Mouse (Mus musculus) ES-Bruce4 (cell line): ENCODE results near the gene Aloxe3. TPM values are rescaled to one million over a fixed set of nuclear protein-coding genes. Genes with fewer than 3 reads are reported as not detected.

Source experiments
- H3K27ac ChIP-seq: 2 replicates; pipeline ENCODE4 v1.5.1; 2012; ENCODE audit warnings: low read length, inconsistent platforms; ENCODE audit not compliant: insufficient read depth
- H3K27me3 ChIP-seq: 2 replicates; pipeline ENCODE4 v1.6.1; 2012; ENCODE audit warnings: mild to moderate bottlenecking, low read length, inconsistent platforms; ENCODE audit not compliant: control insufficient read depth, poor library complexity, insufficient read depth, severe bottlenecking
- H3K36me3 ChIP-seq: 2 replicates; pipeline ENCODE4 v1.6.1; 2012; ENCODE audit warnings: inconsistent platforms, mild to moderate bottlenecking, low read length, moderate library complexity; ENCODE audit not compliant: control insufficient read depth, poor library complexity, insufficient read depth, severe bottlenecking
- H3K4me1 ChIP-seq: one replicate; pipeline ENCODE4 v1.8.1; 2011; ENCODE audit warnings: low read length; ENCODE audit not compliant: control insufficient read depth, insufficient read depth
- H3K4me3 ChIP-seq: 2 replicates; pipeline ENCODE4 v1.5.1; 2011; ENCODE audit warnings: low read depth, mild to moderate bottlenecking, low read length
- H3K9ac ChIP-seq: 2 replicates; pipeline ENCODE4 v1.6.1; 2012; ENCODE audit warnings: low read depth, mild to moderate bottlenecking, inconsistent platforms; ENCODE audit not compliant: poor library complexity, severe bottlenecking
- H3K9me3 ChIP-seq: replicated peaks from 2 replicates; pipeline ENCODE4 v1.6.1; 2012; ENCODE audit warnings: mild to moderate bottlenecking, low read length, inconsistent platforms; ENCODE audit not compliant: control insufficient read depth, poor library complexity, insufficient read depth, severe bottlenecking
- CTCF ChIP-seq: IDR thresholded peaks from one replicate; pipeline ENCODE4 v1.8.1; 2011; ENCODE audit warnings: low read depth, low read length
- EP300 ChIP-seq: IDR thresholded peaks from 2 replicates; pipeline ENCODE4 v1.6.1; 2011; ENCODE audit warnings: low read depth, low read length; ENCODE audit not compliant: insufficient read depth
- POLR2A ChIP-seq: IDR thresholded peaks from one replicate; pipeline ENCODE4 v1.8.1; 2011; ENCODE audit warnings: low read length; ENCODE audit not compliant: insufficient read depth
- polyA plus RNA-seq: library from polyadenylated mRNA; stranded (reverse); fragments of >200 nt; gene quantifications from 2 replicates; pipeline ENCODE4 v1.2.4, GENCODE M21; 2011; ENCODE audit warnings: low read depth; ENCODE audit not compliant: missing spikeins, insufficient read depth, insufficient read length

Aloxe3 gene
- polyA plus RNA-seq, 1 experiment: 2.0 TPM

DNA sequence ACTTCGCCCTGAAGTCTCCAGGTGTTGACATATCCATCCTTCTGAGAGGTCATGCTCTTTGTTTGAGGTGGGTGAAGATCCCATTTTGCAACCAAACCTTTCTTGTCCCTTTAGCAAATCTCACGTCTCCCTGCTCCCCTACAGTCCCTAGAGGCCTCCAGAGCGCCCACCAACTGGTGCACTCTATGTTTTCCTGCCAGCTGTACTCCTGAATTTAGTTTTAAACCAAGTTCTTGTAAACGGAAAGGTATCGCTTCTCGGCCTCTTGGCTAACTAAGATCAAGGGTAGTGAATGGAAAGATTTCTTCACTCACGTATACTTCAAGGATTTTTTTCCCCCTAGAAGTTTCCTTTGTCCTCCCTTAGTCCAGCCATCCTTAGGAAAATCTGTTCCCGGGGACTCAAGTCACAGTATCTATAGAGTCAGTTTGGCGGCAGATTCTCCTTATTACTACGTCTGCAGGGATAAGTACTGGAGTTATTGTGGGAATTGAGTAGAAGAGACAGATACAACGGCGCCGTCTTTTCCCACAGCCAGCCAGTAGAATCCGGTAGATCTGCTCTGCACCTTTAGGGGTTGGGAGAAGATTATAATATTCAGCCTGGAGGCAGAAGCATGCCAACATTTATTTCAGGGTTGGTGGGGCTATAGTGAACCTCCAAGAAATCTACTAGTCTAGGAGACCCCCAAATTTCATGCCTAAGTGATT is 6.1 kb upstream of the Aloxe3 start:
- Histone ChIP-seq H3K9me3 (no peaks in the 10 kb centered on the region), H3K4me1 (no peaks in the 10 kb centered on the region), H3K27ac (no peak overlapping the region), H3K27me3 (peaks cover 22% of the 10 kb centered on the region), H3K36me3 (no peaks in the 10 kb centered on the region), H3K9ac (no peak overlapping the region), H3K4me3 (no peak overlapping the region)
- TF ChIP-seq POLR2A (no peak), EP300 (no peak), CTCF (no peak)

DNA sequence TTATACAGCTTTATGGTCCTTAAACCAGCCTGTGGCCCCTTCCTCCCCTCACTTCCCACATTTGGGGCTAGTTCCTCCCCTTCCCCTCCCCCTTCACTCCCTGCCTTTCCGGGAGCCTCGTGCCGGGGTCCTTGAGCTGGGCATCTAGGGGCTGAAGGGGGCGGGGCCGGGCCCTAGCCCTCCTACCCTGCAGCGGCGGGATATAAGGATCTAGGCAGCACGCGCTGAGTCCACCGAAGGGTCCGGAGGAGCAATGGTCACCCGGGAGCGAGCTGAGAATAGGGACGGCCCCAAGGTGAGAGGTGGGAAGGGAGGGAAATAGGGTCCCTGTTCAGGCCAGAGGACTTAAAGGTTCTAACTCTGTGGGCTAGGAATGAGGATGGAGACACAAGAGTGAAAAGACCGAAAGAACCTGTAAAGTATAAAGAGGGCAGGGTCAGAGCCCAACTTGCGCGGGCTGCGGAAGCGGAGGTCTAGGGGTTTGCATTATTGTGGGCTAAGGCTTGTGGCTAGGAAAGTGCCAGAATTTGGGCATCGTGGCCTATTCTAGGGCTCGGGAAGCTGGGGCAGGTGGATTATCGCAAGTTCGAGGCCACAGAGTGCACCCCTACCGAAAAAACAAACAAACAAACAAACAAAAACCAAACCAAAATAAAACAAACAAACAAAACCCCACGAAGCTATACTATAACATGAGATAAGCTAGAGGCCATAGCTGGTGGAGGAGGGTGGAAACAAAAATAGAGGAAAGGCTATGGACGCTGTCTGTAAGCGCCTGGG is 5.3 kb upstream of the Aloxe3 start, which contains the start of gene Hes7:
Hes7 (plus strand) TSS at position 184 of the 780 bp plus-strand sequence.
- Histone ChIP-seq H3K27ac (no peak within 1 kb of the TSS), H3K9me3 (no peaks in the 10 kb centered on the region), H3K4me1 (no peaks in the 10 kb centered on the region), H3K27me3 (peaks cover 22% of the 10 kb centered on the region), H3K36me3 (no peaks in the 10 kb centered on the region), H3K9ac (peak within 1 kb of the TSS; percentile 73), H3K4me3 (peak within 1 kb of the TSS; percentile 89)
- TF ChIP-seq EP300: no peak
- no peak for TF ChIP-seq POLR2A
- no peak for TF ChIP-seq CTCF

DNA sequence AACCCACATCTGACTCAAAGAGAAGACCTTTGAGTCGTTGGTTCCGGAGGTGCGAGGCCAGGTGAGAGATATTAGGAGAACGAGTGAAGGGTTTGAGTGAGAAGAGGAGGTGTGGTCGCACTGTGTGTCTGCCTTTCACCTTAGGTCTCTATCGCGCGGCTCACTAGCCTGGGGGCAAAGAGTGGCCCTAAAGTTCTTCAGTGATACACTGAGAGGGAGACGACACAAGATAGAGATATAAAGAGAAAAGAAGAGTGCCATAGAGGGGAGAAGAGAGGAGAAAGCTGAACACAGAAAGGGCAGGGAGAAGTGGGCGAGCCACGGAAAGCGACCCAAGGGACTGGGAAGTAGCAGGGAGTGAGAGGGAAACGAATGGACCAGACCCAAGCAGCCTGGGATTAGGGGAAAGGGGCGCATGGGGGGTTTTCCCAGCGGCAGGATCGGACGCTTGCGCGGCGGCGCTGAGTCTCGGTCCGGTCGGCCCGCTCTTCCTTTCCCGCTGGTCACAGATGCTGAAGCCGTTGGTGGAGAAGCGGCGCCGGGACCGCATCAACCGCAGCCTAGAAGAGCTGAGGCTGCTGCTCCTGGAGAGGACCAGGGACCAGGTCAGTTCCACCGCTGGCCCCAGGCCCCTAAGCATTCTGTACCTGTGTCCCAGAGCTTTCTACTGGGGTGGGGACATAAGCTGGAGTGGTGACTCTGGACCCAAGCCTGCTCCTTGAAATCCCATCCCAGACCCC is 4.5 kb upstream of the Aloxe3 start:
- Histone ChIP-seq H3K9me3 (no peaks in the 10 kb centered on the region), H3K4me3 (peak overlapping the region; percentile 89), H3K9ac (peak overlapping the region; percentile 73), H3K27me3 (peaks cover 22% of the 10 kb centered on the region), H3K4me1 (no peaks in the 10 kb centered on the region), H3K27ac (no peak overlapping the region), H3K36me3 (no peaks in the 10 kb centered on the region)
- TF ChIP-seq EP300 (no peak), CTCF (no peak), POLR2A (no peak)

DNA sequence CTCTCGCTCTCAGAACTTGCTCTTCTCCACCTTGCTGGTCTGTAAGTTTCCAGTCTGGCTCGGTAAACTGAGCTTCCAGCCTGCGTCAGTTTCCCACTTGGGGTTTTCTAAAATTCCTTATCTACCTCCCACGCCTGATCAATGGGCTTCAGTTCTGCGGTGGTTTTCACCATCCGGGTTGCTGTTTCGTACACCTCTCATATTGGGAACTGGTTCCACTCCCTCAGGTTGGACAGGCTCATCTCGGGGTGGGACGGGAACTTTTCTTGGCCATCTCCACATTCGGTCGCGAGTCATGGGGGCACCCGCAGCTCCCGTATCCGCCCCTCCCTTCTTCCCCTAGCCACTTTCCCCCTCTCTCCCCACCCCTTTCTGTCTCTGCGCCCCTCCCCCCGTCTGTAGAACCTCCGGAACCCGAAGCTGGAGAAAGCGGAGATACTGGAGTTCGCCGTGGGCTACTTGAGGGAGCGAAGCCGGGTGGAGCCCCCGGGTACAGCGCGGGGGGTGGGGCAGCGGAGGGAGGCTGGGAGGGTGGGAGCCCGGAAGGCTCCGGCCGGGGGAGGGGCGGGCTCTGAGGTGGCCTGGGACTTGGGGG is 3.9 kb upstream of the Aloxe3 start:
- Histone ChIP-seq H3K36me3 (no peaks in the 10 kb centered on the region), H3K27ac (no peak overlapping the region), H3K9ac (peak overlapping the region; percentile 73), H3K4me3 (peak overlapping the region; percentile 89), H3K4me1 (peaks cover 2% of the 10 kb centered on the region), H3K27me3 (peaks cover 20% of the 10 kb centered on the region), H3K9me3 (no peaks in the 10 kb centered on the region)
- TF ChIP-seq EP300 (no peak), CTCF (no peak), POLR2A (no peak)

DNA sequence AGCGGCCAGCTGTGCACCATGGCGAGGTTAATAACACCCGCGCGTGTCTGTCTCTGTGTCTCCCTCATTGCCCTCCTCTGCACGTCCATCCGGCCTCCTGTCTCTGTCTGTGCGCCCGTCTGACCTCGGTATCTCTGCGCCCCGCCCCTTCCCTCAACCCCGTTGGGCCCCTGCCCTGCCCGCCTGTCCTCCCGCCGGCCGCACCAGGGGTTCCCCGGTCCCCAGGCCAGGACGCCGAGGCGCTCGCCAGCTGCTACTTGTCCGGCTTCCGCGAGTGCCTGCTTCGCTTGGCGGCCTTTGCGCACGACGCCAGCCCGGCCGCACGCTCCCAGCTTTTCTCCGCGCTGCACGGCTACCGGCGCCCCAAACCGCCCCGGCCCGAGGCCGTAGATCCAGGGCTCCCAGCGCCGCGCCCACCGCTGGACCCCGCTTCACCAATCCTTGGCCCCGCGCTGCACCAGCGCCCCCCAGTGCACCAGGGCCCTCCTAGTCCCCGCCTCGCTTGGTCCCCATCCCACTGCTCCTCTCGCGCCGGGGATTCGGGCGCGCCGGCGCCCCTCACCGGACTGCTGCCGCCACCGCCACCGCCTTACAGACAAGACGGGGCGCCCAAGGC is 3.3 kb upstream of the Aloxe3 start, which contains the start of gene 9130213A22Rik:
9130213A22Rik (minus strand) TSS at position 254 of the 616 bp plus-strand sequence.
- H3K27me3 ChIP-seq: peaks cover 17% of the 10 kb centered on the region
- H3K9me3 ChIP-seq: no peaks in the 10 kb centered on the region
- H3K36me3 ChIP-seq: no peaks in the 10 kb centered on the region
- H3K9ac ChIP-seq: peak within 1 kb of the TSS; percentile 73
- H3K27ac ChIP-seq: no peak within 1 kb of the TSS
- TF ChIP-seq CTCF (peak; percentile 59), POLR2A (no peak)
- H3K4me1 ChIP-seq: peaks cover 2% of the 10 kb centered on the region
- H3K4me3 ChIP-seq: peak within 1 kb of the TSS; percentile 89
